Mouse (Mus musculus): ENCODE measurements around the gene Gpx5. TPM values are rescaled to one million over a fixed set of nuclear protein-coding genes. Genes with fewer than 3 reads are reported as not detected.

Gpx5 gene
- not detected for total RNA-seq (2021)
- long read RNA-seq, experiment 1: 0 reads
- long read RNA-seq, experiment 2: 0 reads

DNA sequence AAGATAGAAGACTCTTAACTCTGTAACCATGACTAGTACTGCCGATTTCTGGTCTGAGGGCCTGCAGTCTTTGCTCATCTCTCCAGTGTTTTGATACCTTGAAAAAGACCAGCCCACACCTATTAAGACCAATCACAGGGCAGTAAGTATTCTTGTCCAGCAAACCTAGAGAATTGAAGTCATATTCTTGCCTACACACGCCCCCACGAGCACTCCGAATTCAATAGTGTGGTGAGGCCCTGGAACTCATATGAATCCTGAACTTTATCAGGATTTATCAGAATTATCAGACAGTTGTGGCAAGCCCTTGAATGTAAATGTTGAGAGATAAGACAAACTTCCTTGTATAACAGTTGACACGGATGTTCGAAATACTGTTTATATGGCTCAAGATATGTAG lies at the start of gene Gpx5:
Gene Gpx5, minus strand, starts transcription at position 101 of the 400 bp plus-strand sequence.
- no peak for DNase-seq (ENCODE audit: low spot score in 2 of 2)

DNA sequence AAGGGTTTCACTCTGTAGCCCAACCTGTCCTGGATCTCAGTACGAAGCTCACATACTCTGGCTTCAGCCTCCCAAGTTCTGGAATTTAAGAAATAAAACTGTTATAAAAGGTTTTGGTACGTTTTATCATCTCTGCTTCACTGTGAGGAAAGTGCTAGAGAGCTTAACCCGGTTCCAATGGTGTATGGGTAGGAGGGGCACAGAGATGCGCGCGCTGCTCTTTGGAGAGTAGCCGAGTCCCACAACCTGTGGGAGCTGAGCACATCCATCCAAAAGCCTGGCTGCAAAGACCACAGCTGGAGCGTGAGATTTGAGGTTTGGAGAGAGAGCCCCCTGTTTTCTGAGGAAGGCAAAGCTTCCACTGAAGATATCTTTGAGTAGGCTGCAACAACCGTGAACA lies 34.9 kb upstream of the Gpx5 start:
- DNase-seq (ENCODE audit: low spot score in 2 of 2): no peak

DNA sequence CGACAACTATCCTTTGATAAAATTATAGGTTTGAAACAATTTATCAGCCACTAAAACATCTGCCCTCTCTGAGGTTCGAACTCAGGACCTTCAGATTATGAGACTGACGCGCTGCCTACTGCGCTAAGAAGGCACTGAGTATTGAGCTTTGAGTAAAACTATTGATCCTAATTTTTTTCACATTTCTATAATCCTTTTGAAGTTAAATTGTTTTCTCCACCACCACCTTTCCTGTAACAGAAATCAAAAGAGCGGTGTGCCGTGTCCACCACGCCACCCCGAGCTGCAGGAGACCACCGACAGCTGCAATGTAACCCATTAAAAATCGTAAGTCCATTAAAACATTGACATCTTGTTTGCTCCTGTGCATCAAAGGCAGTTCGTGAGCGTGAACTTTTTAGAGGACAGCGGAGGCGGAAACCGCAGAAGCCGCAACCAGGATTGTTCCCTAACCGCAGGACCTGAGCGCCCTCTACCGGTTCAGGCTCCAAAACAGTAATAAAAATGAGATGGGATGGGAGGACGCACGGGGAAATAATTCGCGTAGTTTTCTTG lies 34.2 kb upstream of the Gpx5 start:
- DNase-seq (ENCODE audit: low spot score in 2 of 2): peak; percentile 84 to 85

DNA sequence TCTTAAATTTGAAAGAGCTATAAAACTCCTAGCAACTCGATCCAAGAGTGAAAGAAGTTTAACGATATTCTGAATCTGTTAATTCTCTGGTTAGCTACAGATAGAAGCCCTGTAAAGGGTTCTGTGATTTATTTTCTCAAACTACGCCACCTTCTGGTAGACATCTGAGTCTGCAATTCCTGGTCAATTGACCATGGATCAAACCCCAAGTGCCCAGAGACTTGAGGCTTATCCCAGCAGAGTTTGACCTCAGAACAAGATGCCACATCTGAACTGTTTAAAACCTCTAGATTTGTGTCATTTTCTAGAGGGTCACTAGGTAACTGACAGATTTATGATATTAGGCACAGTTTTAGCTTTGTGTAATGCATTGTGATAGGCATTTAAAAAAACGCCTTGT lies 33.7 kb upstream of the Gpx5 start:
- DNase-seq (ENCODE audit: low spot score in 2 of 2): no peak

DNA sequence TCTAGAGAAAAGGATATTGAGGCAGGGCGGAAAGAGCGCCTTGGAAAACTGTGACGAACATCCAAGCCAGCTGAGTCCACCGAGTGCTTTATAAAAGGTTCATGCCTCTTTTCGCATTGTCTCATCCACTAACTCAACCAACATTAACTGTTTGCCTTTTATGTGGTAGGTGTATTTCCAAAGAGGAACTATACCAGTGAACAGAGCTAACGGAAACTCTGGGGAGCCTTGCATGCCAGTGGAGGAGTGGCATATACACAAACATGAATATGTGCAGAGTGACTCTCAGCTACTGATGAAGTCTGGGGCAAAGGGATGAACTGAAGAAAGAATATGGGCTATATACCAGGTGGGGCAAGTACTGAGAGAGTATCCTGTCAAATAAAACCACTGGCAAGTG lies 30.9 kb upstream of the Gpx5 start:
- DNase-seq (ENCODE audit: low spot score in 2 of 2): no peak

DNA sequence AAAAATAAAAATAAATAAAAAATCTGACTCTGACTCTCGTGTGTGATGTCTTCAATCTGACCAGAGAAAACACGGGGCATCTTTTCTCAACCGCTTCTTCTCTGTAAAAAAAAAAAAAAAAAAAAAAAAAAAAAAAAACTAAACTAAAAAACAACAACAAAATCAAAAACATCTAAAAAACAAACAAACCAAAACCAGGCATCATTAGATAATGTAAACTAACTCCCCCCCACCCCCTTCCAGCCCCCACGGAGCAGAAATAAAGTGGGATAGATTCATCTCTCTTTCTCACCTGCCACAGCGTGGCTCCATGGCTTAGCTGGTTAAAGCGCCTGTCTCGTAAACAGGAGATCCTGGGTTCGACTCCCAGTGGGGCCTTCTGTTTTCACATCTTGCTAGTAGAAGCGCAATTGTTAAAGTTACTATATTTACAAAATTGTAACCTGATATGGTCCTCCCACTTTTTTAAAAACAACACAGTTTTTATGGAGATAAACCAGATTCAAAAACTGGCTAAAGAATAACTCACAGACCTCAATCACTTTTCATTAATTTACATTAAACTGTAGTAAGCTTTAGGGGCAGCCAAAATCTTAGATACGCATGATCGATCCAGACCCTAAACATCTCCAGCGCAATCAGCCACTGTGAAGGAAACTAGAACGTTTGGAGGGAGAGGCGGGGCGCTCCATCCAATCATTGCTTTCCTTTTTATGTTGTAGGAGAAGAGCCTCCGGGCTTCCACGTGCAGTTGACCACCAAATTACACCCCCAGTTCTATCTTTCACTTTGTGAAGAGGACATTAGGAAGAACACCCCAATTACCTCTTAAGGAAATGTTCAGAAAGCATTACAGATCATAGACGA lies 30.2 kb upstream of the Gpx5 start:
- DNase-seq (ENCODE audit: low spot score in 2 of 2): no peak

DNA sequence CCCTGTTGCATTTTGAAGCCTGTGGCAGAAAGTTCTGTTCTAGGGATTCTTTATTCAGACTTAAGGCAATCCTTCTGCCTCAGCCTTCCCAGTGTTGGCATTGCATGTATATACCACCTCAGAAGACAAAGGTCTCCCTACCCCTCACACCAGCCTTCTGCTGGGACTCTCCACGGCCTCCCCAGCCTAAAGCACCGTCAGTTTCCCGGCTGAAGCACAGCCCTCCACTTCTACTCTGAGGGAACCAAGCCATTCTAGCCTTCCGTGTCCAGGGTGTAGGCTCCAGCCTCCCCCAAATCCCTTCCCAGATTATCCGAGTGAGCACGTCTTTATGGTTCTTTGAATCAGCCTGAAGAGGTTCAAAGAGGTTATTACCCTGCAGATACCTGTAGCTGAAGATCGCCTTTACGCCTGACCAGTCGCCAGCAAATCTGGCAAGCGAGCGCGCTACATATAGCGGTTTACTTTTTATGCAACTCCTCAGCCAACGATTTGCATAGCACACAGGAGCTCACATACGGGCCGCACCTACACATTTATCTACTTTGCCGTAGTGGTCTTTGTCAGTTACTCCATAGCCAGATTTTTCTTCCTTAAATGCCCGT lies 29.5 kb upstream of the Gpx5 start:
- DNase-seq (ENCODE audit: low spot score in 2 of 2): no peak

DNA sequence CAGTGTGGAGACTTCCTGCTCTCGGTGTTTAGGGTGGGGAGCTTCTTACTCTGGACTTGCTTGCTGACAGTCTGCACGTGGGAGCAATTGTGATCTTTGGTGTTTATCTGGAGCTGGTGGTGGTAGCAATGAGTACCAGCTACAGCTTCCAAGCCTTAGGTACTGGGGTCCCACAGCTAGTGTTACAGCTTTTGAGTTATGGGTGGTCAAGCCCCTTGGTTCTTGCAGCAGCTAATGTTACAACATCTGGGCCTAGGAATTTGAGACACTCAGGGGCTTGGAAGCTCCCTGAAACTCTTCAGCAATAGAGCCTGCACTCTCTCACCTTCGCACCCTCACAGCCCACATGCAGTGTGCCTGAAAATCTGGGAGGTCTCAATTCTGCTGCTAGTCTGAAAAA lies 27.7 kb upstream of the Gpx5 start:
- no peak for DNase-seq (ENCODE audit: low spot score in 2 of 2)

DNA sequence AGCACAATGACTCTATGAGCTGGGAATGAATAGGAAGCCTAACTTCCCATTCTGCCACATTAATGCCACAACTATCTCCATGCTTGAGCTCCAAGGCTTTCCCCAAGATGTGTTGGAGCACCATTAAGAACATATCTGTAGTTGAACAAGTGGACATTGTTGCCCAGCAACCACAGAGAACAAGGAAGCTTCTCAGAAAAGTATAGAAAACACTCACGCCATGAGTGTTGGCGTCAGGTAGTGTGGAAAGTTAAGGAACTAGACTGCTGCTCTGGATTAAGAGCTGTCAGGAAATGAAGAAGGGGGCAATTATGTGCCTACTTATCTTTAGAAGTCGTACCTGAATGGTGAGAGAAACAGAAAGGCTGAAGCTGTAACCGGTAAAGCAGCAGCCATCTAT lies 21.4 kb upstream of the Gpx5 start:
- DNase-seq (ENCODE audit: low spot score in 2 of 2): no peak

DNA sequence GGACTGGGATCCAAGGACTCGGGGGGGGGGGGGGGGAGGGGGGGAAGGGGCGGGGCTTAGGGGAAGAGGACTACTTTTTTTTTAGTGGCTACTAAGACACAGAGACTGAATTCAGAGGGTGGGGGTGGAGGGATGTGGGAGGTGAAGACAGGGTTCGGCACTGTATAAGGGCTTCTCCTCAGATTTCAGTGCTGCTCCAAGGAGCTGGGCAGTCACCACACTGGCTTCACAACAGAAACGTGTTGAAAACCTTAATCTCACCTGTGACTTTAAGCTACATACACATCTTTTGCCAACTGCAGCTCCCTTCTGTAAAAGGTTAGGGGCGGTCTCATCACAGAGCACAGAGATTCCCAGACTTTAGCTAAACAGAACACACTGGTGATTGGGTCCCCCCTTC lies 20.3 kb upstream of the Gpx5 start:
- no peak for DNase-seq (ENCODE audit: low spot score in 2 of 2)

DNA sequence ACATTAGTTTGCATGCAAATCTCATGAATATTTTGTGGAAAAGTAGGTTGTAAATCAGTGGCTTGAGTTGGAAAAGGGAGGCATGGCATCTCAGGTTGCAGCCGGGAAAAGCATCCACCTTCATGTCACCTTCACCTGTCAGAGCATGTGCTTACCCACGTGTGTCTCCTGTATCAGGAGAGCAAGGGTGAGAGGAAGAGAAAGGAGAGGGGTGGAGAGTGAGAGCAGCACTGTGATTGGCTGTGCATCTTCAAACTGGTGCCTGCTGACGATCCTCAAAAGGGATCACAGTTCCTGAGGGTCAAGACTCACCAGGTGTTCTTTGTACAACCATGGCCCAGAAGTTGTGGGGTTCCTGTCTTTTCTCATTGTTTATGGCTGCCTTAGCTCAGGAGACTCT lies 19.4 kb upstream of the Gpx5 start, which contains the start of gene Gpx6:
Gene Gpx6, plus strand, starts transcription at position 200 of the 400 bp plus-strand sequence.
- no peak for DNase-seq (ENCODE audit: low spot score in 2 of 2)

DNA sequence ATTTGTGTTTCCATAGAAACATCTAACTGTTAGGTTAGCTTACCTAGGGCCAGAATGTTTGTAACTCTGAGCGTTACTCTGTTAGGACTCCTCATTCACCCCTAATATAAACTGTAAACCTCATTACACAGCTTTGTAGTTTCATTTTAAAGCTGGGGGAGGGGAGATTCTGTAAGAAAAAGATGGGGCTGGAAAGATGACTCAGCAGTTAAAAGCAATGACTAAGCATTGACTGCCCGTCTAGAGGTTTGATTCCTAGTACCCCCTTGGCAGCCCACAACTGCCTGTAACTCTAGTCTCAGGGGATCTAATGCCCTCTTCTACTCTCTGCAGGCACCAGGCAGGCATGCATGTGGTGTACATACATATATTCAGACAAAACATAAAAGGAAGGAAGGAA lies 17.3 kb upstream of the Gpx5 start:
- DNase-seq (ENCODE audit: low spot score in 2 of 2): no peak

DNA sequence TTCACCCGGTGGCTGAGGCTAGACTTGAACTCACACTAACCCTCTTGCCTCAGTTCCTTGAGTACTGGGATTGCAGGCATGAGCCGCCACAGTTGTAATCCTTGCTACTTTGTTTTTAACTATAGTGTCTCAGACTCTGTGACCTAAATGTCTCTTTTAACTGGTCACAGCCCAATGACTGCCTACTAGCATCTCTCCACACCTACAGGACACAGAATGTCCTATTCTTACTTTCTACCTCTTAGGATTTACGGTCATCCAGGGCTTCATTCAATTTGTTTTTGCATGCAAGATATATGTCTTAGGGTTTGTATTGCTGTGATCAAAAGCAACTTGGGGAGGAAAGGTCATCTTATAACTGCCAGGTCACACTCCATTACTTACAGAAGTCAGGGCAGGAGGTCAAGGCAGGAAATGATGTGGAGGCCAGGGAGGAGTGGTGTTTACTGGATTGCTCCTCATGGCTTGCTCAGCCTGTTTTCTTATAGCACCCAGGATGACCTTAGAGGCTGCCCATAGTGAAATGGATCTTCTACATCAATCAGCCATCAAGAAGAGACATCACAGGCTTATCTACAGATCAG lies 12.0 kb upstream of the Gpx5 start:
- no peak for DNase-seq (ENCODE audit: low spot score in 2 of 2)

DNA sequence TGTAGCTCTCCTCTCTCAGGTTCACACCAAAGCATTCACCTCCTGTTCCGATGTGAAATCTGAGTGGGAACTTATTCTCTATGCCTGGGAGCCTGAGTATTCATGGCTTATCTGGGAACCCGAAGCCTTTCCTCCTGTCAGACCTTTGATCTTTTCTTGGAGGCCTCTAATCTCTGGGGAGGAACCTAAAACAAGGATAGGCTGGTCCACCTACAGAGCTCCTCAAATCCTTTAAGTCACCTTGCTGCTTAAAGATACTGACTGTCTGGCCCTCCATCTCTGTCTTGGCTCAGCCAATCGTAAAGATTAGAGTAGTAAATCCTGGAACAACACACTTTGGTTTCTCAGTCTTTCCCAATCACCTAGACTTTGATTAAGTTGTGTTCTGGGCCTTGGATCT lies 6.0 kb upstream of the Gpx5 start:
- no peak for DNase-seq (ENCODE audit: low spot score in 2 of 2)

DNA sequence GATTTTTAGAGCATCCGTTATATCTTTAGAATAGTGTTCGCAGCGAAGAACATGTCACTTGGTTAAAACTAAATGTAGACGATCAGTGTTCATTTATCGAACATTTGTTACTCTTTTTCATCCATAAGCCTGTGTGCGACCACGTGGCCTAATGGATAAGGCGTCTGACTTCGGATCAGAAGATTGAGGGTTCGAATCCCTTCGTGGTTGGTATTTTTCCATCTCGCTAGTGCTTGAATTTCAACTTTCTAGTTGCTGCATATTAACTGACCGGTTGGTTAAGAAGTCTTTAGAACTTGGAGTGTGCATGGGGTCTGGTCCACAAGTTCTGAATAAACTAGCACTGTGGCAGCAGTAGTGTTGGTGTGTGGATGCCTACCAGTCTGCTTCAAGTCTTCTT lies 13.0 kb downstream of the Gpx5 start:
- DNase-seq (ENCODE audit: low spot score in 2 of 2): peak; percentile 78 to 96

DNA sequence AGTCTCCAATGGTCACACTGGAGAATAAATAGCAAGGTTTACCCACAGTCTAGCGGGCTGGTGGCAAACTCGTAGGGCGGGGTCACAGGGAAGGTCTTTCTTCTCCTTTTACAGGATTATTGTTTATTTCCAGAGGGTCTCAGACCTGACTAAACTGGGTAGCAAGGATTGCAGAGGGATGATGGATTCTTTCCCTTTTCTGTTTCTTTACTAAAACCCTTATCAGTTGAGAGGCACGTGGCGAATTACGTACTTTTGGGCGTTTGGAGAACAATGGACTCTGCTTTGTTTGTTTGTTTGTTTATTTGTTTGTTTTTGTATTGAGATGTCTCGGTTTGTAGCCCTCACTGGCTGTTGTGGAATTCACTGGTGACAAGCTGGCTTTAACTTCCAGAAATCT lies 13.5 kb downstream of the Gpx5 start:
- DNase-seq (ENCODE audit: low spot score in 2 of 2): no peak

DNA sequence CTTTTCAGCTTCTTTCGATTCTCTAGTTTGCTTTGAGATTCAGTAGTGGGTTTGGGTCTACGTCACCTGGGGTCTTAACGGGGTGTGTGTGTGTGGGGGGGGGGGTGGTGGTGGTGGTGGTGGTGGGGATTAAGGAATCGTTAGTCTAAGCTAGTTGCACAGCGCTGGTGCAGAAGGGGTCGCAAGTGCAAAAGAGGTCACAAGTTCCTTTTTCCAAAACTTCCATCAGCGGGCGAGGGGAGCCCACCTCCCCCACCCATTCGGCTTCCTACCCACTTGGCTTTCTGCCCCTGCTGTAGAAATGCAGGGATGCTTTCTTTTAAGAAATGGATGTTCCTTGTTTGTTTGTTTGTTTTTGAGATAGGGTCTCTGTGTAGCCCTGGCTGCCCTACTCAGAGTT lies 16.0 kb downstream of the Gpx5 start:
- DNase-seq (ENCODE audit: low spot score in 2 of 2): no peak

DNA sequence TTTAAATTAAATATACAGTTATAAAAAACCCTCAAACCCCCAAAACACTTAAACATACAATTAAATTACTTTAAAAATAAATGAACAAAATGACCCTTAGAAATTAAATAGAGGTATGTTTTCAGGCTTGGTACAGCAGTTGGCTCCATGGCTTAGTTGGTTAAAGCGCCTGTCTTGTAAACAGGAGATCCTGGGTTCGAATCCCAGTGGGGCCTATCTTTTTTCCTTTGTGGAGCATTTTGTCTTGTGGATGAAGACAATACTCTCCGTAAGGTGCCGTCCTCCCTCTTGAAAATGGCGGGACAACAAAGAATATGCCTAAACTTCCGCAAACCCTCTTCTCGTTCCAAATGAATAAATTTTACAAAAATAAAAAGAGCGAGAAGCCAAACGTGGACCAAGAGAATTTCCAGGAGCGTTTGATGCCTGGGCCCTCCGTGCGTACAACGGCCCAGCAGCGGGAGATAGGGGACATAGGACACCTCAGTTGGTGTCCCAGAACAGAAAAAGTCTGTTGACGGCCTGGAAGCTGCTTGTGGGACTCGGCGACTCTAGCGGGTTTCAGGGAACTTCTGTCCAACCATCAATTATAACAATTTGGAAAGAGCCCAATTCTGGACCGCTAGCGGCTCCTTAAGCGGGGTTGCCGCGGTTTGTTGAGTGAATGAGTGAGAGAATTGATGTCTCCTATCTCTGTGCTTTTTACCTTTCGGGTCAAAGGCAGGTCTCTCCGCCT lies 16.5 kb downstream of the Gpx5 start:
- peak; percentile 62 to 77 for DNase-seq (ENCODE audit: low spot score in 2 of 2)

DNA sequence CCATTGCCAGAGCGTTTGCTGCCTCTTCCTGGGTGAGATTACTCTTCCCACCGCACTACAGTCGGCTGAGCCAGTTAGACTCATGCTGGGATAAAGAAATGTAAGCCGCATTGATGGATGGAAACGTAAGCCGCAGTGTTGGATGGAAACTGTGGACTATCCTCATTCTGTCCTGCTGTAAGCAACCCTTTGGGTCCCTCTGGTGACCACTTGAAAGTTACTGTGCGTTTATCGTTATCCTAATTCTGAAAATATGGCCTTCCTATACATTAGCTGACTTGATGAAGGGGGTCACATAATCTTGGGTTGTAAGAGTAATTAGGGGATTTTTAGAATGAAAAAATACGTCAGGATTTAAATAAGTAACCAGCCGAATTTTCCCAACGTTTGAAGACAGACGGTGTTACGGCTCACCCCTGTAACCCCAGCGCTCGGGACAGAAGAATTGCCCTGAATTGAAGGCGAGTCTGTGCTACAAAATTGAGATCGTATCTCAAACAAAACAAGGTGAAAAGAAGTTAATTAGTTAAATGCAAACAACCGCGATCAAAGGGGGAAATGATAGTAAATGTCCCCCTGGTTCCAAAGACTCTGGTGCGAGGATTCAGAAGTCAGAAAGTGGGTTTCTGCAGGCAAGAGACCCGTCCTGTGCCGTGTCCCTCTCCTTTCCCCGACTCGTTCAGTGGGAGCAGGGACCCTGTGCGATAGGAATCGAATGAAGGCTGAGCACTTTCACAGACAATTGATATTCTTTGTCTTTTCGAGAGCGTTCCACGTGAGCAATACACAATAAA lies 17.3 kb downstream of the Gpx5 start:
- DNase-seq (ENCODE audit: low spot score in 2 of 2): no peak

DNA sequence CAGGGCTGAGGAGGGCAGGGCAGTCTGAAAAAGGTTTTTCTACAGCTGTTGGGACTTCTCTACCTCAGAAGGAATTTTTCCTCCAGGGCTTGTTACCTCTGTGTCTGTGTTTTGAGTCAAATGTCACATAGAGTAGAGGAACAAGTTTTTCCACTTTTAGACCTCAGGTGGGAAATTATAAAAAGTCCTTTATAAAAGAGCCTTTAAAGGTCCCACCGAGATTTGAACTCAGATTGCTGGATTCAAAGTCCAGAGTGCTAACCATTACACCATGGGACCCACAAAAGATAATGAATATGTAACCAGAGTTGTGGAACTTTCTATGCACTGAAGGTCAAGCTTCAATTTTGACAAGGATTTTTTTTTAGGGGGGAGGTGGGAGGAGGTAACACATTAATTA lies 24.3 kb downstream of the Gpx5 start:
- DNase-seq (ENCODE audit: low spot score in 2 of 2): no peak

DNA sequence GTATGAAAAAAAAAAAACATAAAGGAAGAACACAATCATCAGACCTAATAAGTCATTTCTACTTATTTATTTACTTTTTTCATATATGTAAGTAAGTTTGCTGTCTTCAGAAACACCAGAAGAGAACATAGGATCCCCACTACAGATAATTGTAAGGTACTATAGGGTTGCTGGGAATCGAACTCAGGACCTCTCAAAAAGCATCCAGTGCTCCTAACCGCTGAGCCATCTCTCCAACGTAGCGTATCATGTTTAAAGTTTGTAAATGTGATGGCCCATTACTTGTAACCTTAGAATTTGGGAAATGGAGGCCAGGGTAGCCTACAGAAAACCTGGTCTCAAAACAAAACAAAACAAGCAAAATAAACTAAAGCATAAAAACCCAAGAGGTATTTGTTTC lies 25.0 kb downstream of the Gpx5 start:
- no peak for DNase-seq (ENCODE audit: low spot score in 2 of 2)
